Mouse (Mus musculus) mouse trophoblast stem cell (cell line): ENCODE results near the gene Pacsin3.

Experiments used
- in situ Hi-C, 2 experiments: fragments of 300-500 bp; cut with MseI, MboI; formaldehyde crosslinking; loops; 2 replicates in 1 of 2; 3 replicates in 1 of 2; pipeline ENCODE4 v1.15.1; 2025

The Pacsin3 gene

DNA sequence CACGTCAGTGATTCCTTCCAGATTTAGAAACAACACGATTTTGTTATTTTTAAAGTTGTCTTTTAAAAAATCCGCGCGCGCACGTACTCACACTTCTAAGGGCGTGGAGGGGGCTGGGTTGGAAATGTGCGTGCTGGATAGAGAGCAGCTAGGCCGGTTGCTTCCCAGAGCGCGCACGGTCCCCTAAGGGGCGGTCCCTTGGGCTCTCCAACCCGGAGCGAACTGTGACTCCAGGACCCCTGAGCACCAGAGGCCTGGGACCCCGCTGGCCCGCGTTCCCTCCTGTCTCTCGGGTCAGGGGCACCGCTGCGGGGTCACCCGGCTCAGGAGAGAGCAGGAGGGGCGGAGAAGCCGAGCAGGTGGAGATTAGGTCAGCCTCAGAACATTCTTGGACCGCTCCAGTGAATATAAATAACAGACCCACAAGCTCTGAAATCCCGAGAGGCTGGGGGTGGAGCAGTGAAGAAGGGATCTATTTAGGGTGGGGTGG lies at the start of gene Pacsin3:
Gene Pacsin3 (plus strand): TSS at position 294 of the 490 bp plus-strand sequence.
- in situ Hi-C loops = no loop called here

DNA sequence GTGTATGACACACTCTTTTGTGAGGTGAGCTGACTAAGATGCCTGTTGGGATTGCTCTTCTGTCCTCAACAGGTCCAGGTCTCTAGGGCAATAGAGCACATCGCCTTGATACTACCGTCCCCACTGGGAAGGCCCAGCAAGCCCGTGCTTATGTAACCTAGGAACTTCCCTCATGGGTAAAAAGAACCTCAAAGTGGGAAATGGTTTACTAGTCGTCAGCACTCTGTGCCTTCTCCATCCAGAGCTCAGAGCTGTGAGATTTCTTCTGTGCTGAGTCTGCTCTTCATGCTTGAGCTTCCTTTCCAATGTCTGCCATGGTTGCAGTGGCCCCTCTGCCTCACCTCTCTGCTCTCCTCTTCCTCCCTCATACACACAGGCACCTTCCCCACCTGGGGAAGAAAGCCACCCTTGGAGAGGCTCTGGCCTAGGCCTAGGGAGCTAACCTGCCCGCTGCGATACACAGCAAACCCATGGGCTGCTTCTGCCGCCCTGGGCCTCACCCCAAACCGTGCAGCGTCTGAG lies 49.4 kb upstream of the Pacsin3 start:
- in situ Hi-C loops = no loop called here

DNA sequence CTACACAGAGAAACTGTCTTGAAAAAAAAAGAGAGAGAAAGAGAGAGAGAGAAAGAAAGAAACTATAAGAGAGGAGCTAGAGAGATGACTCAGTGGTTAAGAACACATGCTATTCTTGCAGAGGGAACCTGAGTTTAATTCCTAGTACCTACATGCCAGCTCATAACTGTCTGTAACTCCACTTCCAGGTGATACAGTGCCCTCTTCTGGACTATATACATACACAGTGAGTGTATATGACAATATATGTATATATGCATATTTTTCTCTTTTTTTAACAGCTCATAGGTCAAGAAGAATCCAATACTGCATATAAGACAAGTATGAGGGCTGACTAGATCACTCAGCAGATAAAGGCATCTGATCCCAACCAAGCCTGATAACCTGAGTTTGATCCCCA lies 42.4 kb upstream of the Pacsin3 start:
- in situ Hi-C loops = no loop called here

DNA sequence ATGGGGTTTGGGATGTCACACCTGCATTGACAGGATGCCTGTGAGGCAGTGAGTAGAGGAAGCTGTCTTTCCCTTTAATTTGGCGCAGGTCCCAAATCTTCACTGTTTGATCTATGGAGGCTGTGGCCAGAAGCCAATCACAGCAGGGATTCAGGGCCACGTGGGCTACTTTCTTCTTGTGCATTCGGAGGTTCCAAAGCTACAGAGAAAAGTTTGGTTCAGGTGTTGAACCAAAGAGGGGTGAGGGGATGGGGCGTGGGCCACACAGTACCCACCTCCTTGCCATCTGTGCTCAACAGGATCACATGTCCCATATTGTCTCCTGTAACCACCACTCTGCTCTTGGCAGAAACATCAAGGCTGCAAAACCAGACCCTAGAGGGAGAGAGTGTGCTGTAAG lies 38.7 kb upstream of the Pacsin3 start:
- in situ Hi-C loops = no loop called here

DNA sequence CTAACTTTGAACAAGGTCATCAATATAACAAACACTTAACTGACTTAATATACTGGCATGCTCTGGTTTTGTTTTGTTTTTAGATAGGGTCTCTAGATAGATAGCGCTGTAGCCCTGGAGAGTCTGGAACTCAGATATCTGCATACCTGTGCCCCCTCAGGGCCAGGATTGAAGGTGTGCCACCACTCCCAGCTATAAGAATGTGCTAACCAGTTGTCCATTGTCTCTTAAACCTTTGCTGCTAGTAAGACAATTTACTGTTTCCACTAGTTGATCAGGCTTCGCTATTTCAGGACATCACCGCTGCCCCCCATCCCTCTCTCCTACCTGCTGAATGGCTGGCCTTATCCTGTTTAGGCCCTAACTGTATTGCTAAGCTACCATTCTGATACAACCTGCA lies 35.3 kb upstream of the Pacsin3 start:
- in situ Hi-C loops = no loop called here

DNA sequence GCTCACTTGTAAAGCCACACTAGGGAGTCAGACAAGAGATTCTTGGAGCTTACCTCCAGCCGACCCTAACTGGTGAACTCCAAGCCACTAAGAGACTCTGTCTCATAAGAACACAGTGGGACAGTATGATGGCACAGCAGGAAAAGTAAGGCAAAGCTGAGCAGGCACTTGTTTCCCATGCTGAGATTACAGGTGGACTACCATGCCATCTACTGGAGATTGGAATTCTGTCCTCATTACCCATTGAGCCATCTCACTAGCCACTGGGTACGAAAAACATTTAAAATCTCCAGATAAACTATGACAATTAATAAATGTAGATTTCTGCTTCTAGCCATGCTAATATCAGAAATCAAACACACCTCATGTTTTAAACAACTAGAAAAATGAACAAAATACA lies 32.1 kb upstream of the Pacsin3 start:
- in situ Hi-C loops = no loop called here

DNA sequence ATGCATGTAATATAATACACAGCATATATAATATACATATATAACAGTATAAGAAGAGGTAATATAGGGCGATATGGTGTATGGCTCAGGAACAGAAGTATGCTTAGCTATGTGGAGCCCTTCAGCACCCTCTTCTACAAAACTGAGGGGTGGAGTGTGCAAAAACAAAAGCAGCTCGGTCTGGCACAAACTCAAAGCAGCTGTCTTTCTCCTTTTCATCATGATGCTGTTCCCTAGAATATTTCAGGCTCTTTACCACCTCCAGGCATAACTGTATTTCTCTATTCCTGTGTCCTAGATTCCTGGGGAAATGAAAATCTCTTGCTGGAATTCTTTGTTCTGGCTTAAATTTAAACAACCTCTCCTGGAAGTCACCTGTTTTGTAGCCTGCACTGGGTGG lies 26.0 kb upstream of the Pacsin3 start:
- in situ Hi-C loops = loop anchor here in 1 of 2 experiments (10.0 kb wide), 1 partner anchor 115 kb away; the partner anchor contains the start of gene Mybpc3

DNA sequence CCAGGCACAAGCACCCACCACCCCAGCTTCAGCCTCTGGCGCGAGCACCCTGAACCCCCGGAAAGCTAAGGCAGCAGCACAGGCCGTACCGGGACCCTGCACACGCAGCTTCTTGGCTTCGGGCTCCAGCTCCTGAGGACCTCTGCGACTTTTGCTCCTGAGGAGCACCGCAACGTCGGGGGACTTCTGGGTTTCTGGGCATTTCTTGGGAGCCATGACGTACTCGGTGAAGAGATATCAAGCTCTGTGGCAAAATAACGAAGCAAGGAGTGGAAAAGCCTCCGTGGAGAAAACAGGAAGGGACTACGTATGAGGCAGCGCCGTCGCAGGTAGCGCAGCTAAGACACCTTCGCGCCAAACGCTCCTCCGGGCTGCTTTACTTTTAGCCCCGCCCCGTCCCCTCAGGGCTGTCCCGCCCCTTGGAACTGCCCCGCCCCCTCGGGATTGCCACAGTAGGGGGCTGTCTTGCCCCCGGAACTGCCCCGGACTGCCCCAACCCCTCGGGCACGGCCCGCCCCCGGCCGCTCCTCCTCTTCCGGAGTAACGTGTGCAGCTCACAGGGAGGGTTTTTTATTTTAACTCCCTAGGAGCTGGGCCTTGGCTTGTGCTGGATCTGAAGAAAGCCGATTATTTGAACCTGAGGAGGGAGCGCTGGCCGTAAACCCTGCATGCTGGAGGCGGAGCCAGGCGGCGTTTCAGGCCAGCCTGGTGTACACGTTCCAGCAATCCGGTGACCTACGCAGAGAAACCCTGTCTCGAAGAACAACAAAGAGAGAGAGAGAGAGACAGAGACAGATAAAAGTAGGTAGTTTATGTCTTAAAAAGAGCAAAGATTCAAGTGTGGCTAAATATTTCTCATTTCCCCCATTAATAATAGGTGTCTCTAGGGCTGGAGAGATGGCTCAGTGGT lies 18.9 kb upstream of the Pacsin3 start, which contains the start of gene Ddb2:
Gene Ddb2 (minus strand): TSS at position 382 of the 910 bp plus-strand sequence.
- in situ Hi-C loops = loop anchor here in 1 of 2 experiments (10.0 kb wide), 1 partner anchor 122 kb away; the partner anchor contains the start of gene Mybpc3

DNA sequence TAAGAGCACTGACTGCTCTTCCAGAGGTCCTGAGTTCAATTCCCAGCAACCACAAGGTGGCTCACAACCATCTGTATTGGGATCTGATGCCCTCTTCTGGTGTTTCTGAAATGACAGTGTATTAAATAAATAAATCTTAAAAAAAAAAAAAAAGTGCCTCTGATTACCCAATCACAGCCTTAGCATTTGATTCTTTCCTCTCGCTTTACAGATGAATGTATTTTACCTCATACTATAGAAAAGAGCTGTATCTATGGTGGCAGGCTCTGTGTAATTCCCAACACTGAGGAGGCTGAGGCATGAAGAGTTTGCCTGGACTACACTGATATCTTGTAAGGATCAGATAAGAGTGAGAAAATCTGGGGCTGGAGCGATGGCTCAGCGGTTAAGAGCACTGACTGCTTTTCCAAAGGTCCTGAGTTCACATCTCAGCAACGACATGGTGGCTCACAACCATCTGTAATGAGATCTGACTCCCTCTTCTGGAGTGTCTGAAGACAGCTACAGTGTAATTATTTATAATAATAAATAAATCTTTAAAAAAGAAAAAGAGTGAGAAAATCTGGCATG lies 18.2 kb upstream of the Pacsin3 start:
- in situ Hi-C loops = loop anchor here in 1 of 2 experiments (10.0 kb wide), 1 partner anchor 123 kb away; the partner anchor contains the start of gene Mybpc3

DNA sequence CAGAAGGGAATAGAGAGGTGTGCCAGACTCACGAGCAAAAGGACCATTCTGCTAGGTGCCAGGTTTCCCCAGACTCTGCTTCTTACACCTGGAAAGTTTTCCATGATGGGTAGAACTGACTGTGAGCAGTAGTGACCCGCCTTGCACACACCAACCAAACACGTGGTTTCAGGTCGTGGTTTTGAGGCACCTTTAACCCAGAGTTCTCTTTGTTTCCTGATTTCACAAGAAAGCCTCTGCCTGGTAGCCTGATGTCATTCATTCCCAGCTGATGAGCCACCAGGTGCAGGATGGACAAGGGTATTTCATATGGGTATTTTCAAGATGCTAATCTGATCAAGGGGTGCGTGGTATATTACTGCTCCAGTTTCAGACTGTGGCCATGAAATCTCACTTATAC lies 13.2 kb upstream of the Pacsin3 start:
- in situ Hi-C loops = no loop called here

DNA sequence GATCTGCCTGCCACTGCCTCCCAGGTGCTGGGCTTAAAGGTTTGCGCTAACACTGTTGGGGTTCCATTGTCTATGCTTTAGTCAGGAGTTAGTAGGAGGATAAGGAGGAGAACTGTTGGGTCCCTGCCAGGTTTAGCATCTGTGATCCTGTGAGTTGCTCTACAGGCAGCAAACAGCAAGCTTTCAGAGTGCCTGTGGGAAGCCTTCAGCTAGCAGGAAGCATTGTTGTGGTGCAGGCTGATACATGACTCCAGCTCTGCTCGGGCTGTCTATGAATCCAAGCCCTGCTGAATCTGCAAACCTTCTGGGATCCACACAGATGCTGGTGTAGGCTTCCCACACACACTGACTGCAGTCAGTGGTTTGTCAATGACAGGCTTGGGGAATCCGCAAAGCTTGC lies 12.3 kb upstream of the Pacsin3 start:
- in situ Hi-C loops = no loop called here

DNA sequence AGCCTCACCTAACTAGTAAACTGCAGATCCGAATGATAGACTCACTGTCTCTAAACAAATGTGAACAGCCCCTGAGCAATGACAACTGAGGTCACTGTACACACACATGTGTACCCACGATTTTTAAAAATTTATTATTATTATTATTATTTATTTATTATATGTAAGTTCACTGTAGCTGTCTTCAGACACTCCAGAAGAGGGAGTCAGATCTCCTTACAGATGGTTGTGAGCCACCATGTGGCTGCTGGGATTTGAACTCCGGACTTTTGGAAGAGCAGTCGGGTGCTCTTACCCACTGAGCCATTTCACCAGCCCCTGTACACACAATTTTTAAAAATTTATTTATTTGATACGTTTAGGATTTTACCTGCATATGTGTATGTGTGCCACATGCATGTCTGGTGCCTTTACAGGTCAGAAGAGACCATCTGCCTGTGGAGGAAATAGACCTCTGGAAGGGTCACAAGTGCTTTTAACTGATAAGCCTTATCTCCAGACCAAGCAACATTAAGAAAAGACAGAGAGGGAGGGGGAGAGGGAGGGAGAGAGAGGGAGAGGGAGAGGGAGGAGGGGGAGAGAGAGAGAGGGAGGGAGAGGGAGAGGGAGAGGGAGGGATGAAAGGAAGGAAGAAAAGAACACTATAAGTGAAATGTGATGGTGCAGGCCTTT lies 11.1 kb upstream of the Pacsin3 start:
- in situ Hi-C loops = no loop called here

DNA sequence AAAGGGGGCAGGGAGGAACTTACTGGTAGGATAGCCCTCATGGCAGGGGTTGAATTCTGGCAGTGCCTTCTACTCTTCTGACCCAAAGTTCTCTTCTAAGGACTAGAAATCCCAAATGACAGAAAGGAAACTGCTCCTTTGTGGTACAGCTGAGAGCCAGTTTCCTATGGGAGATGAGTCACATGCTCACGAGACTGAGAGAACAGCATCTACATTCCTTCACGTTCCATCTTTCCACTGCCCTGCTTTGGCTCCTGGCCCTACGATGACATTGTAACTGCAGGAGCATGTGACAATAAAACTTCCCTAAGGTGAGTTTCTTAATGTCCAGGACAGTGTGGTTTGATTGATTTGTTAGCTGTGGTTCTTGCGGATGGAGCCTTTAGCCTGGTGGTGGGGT lies 7.4 kb upstream of the Pacsin3 start:
- in situ Hi-C loops = no loop called here

DNA sequence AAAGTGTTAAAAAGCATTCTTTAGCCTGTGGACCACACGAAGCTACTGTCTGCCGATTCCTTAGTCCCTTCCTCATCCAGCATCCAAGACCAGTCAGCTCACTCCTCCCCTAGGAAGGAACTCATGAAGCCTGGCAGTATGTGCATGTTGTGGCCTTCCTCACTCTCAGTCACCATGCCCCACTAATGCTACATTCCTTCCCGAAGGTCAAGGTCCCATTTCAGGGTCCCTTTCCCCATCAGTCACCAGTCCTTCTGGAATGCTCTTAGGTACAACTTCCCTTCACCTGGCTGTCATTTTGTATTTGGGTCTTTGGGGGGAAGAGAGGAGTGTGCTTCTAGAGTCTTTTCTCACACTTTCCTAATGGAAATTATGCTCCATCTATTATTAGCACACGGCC lies 3.8 kb upstream of the Pacsin3 start:
- in situ Hi-C loops = no loop called here

DNA sequence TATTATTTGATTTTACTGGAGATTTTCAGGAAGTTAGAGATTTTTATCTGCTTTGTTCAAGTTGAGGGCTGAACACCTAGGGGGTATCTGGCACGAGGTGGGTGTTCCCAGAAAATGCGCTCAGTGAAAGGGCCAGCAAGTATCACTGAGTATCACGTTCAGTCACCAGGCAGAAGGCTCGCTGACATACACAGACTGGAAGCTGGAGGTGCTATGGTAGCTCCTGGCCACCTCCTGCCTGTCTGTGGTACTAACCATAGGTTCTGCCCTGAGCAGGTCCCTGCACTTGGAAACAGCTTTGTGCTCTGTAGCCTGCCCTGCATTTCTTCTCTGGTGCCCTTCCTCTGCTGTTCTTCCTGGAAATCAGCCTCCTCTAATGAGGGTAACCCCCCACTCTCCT lies 3.2 kb upstream of the Pacsin3 start:
- in situ Hi-C loops = no loop called here

DNA sequence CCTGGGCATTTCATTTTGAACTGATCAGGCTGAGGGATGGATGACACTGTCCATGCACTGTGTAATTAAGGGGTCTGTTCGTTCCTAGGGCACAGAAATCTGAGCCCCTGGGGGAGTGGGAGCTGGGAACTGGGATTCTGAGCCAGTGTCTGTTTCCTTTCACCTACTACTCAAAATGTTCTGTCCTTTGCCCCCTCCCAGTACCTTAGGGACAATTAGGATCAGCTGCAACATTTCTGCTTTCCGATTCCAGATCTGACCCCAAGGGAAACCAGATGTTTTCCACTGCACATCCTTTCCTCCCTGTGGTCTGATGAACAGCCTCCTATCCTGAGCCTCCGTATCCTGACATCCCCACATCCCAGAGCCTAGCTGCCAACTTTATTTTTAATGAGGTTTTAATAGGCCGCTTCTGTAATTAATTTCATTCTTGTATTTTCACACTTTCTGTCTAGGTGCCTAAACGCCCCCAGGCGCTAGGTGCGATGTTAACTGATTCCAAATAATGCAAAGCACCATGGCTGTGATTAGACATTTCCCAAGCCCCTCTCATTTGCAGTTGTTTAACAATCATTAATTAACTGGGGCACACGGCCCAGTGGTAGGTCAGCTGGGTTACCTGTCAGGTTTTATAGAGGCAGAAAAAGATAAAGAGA lies 901 bp upstream of the Pacsin3 start:
- in situ Hi-C loops = no loop called here

DNA sequence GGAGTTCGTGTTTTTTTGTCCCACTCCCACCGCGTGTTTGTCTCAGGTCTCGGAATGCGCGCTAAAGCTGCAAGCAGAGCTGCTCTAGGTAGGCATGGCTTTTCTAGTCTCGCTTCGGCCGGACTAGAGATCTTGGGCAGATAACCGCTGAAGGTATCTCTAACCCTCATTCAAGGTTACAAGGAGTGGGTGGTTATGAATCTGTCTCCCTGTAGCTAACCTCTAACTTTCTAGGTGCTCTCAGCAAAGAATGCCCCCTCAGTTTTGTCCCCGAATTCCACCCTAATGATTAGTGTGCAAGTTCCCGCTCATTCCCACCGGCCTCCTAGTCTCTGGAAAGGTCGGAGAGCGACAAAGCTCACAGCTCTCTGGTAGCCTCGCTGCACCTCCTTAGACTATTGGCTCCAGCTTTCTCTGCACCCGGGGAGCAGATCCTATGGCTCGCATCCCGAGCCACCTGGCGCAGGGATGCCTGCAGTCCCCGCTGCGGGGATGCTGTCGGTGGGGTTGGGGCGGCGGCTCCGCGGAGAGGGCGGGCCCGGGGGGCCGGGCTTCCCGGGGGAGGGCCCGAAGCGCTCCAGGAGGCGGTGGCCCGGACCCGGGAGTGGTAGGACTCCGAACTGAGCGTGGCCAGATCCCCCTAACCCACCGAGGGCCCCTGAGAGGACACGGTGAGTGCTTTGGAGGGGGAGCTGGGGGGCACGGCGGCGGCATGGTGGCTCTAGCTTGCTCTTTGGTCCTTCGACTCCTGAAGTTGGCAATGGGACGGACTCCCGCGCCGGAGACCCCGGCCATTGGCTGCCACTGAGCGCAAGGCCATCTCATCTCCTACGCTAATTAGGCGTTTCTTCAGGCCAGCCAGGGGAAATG lies 737 bp downstream of the Pacsin3 start:
- in situ Hi-C loops = no loop called here

DNA sequence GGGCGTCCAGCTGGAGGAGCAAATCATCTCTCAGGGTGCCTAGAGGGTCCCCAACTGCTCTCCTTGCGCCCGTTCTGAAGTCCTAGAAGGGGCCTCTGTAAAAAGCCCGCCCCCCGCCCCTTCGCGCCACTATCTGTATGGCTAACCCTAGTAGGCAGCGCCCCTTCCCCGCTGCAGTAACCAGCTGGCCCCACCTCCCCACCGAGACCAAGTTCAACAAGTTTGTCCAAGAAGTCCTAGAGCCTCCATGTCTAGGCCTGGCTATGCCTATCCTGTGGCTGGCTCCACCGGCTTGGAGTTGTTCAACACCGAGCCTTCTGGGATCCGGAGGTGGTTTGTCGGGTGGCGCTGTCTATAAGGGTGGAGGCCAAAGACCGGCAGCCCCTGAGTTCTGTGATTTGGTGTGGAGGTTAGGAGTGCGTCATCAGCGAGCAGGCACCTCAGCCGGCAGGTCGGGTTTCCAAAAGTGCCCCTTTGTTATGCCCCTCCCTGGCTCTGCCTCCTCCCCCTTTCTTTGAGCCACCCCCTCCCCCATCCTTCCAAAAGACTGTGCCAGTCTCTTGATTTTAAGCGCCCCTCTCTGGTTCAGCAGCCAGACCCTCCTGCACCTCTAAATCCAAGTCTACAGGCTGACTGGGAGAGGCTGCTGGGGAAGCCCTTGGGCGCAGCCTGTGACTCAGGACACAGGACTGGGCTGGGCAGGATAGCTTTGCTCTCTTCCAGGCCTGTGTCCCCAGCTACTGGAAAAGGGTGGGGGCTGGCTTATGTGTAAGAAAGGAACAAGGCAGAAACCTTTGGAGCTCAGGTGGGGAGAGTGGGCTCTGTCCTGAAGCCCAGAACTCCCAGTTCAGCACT lies 1.6 kb downstream of the Pacsin3 start:
- in situ Hi-C loops = no loop called here

DNA sequence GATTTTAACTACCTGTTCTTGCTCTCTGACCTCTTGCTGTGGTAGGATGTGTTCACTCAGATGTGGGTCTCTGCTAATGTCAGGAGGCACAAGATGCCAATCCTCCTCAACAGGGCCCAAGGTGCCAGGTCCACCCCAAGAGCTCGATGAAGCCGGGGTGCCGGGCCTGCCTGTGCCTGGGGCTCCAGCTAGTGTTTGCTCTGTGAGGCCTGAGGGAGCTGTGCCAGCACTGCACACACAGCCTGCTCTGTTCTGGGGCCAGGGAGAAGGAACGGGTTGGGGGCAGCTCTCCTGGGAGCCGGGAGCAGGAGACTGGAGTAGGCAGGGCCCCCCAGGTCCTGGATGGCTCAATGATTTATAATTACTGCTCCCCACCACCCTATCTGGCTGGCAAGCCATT lies 2.3 kb downstream of the Pacsin3 start:
- in situ Hi-C loops = no loop called here
